Mouse (Mus musculus): ENCODE data around the gene Gid4. TPM values are rescaled to one million over a fixed set of nuclear protein-coding genes. Genes with fewer than 3 reads are reported as not detected.

Gid4 gene
- polyA plus RNA-seq (2014; fragmentation: Illumina TruSeq; extraction: RNeasy Lipid Tissue Mini Kit (QIAGEN cat#74804); ENCODE audit: insufficient read depth, low read depth, low replicate concordance) = 22.1 TPM

GRCm38 (mm10) chr11:60416963-60417716 is at the start of gene Gid4:
Gene Gid4, plus strand, starts transcription at chr11:60417145.

GRCm38 (mm10) chr11:60417717-60418472 is 950 bp downstream of the Gid4 start, which contains the start of gene Atpaf2:
Gene Atpaf2, minus strand, starts transcription at chr11:60418457.

GRCm38 (mm10) chr11:60454080-60454744 is 37.3 kb downstream of the Gid4 start, which contains the start of gene Drg2:
Gene Drg2, plus strand, starts transcription at chr11:60454591.

GRCm38 (mm10) chr11:60469039-60469438 is 52.1 kb downstream of the Gid4 start, which contains the start of gene Myo15:
Gene Myo15, plus strand, starts transcription at chr11:60469339.

Other genes with a start within 250 kb of the Gid4 start
- gene Srebf1, start 194.6 kb upstream of the Gid4 start, polyA plus RNA-seq (2014; fragmentation: Illumina TruSeq; extraction: RNeasy Lipid Tissue Mini Kit (QIAGEN cat#74804); ENCODE audit: insufficient read depth, low read depth, low replicate concordance) = 37.1 TPM
- 26.7 TPM for gene Tom1l2, start 64.2 kb upstream of the Gid4 start, polyA plus RNA-seq (2014; fragmentation: Illumina TruSeq; extraction: RNeasy Lipid Tissue Mini Kit (QIAGEN cat#74804); ENCODE audit: insufficient read depth, low read depth, low replicate concordance)
- 20.1 TPM for gene Drc3, start 63.8 kb upstream of the Gid4 start, polyA plus RNA-seq (2014; fragmentation: Illumina TruSeq; extraction: RNeasy Lipid Tissue Mini Kit (QIAGEN cat#74804); ENCODE audit: insufficient read depth, low read depth, low replicate concordance)
- 14.9 TPM for gene Atpaf2, start 1.3 kb downstream of the Gid4 start, polyA plus RNA-seq (2014; fragmentation: Illumina TruSeq; extraction: RNeasy Lipid Tissue Mini Kit (QIAGEN cat#74804); ENCODE audit: insufficient read depth, low read depth, low replicate concordance)
- gene Drg2, start 37.4 kb downstream of the Gid4 start, polyA plus RNA-seq (2014; fragmentation: Illumina TruSeq; extraction: RNeasy Lipid Tissue Mini Kit (QIAGEN cat#74804); ENCODE audit: insufficient read depth, low read depth, low replicate concordance) = 28.9 TPM
- gene Myo15, start 52.2 kb downstream of the Gid4 start, polyA plus RNA-seq (2014; fragmentation: Illumina TruSeq; extraction: RNeasy Lipid Tissue Mini Kit (QIAGEN cat#74804); ENCODE audit: insufficient read depth, low read depth, low replicate concordance) = 0.07 TPM
- gene Alkbh5, start 119.2 kb downstream of the Gid4 start, polyA plus RNA-seq (2014; fragmentation: Illumina TruSeq; extraction: RNeasy Lipid Tissue Mini Kit (QIAGEN cat#74804); ENCODE audit: insufficient read depth, low read depth, low replicate concordance) = 21.0 TPM

All from lung, adult 10 weeks (tissue).